Mouse (Mus musculus): ENCODE data around the gene Pik3r5.

DNA sequence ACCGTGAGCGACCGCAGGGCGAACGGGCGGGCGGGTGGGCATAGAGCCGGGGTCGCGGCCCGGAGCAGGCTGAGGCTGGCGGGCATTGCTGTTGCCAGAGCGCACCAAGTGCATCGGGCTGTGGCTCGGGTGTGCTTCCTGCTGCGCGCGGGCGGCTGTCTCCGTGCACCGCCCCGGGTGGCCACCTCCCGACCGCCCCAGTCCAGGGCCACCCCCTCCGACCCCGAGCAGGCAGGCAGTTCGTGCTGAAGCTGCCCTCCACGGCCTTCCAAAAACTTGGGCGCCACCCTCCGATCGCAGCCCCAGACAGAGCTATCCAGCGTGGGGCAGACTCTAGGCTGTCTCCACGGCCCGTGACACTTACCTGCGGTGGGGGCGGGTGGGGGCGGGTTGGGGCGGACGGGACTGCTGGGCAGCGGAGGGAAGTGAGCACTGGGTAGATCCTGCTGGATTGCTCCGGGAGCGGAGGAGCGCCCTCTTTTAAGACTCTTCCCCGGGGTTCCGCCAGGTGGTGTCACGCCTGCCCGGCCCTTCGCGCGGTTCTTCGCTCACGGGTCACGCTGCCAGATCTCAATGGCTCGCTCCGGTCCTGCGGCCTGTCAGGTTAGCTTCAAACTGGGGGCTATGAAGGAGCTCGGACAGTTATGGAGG, 31.8 kb upstream of the Pik3r5 start:
- TF ChIP-seq EP300 (optimal IDR thresholded peaks at IDR 0.05): no peak
- peak; percentile 62 for TF ChIP-seq CTCF (IDR thresholded peaks at IDR 0.05; ENCODE audit: low read depth)

Measured in stomach, postnatal 0 days (tissue).